Mouse (Mus musculus): ENCODE data around the gene Kxd1. TPM values are rescaled to one million over a fixed set of nuclear protein-coding genes. Genes with fewer than 3 reads are reported as not detected.

The Kxd1 gene
- polyA plus RNA-seq (2014; fragmentation: Nextera tagmentation; extraction: Ambion mirVana): 48.3 and 52.6 TPM in 2 replicates

DNA sequence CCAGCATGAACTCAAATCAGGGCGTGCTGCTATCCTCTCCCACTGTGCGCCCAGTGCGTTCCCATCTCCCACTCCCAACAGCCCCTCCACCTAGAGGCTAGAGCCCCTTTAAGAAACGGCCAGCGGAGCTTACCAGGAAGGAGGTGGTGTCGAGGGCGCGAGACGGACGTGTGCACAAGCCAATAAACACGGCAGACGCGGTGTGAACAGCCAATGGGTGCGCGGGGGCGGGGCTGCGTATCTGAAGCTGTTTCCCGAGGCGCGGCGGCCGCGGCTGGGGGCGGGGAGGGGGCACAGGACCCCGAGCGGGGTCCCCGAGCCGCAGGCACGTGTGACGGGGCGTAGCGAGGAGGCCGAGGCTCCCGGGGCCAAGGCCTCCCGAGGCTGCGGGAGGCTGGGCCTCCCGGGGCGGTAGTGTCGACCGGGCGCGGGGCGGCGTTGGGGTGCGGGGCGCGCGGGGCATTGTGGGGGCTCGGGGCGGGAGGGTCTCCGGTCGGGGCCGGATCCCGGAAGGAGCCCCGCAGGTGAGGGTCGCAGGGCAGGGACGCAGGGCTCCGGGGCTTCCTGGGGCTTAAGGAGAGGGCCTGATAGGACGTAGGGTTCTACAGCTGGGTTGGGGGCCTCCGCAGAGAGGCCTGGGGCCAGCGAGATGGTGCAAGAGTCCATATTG, at the start of gene Kxd1, which contains the start of gene Fkbp8:
Gene Kxd1, minus strand, starts transcription at position 445 of the 670 bp plus-strand sequence.
Gene Fkbp8, plus strand, starts transcription at position 213 of the 670 bp plus-strand sequence.
- 0% methylated on average over 33 of the region's 61 CpGs for WGBS
- Histone ChIP-seq H3K4me2 (replicated peaks; ENCODE audit: low read depth, low read length) (peak within 1 kb of the TSS; percentile 84), H3K9me3 (ENCODE audit: control insufficient read depth, low read length) (no peaks in the 10 kb centered on the region), H3K36me3 (ENCODE audit: control insufficient read depth, insufficient read depth, low read length) (peaks cover 9% of the 10 kb centered on the region; the same call in 1 of the 2 replicates), H3K4me3 (ENCODE audit: low read depth, low read length) (peak within 1 kb of the TSS; percentile 67), H3K27ac (ENCODE audit: low read depth, low read length) (peak within 1 kb of the TSS; percentile 74), H3K9ac (ENCODE audit: low read depth, low read length) (peak within 1 kb of the TSS; percentile 84), H3K27me3 (ENCODE audit: control insufficient read depth, insufficient read depth, low read length) (no peaks in the 10 kb centered on the region), H3K4me1 (replicated peaks; ENCODE audit: control insufficient read depth, insufficient read depth, low read length) (peaks cover 5% of the 10 kb centered on the region; the same call in 1 of the 2 replicates)
- DNase-seq (ENCODE audit: low spot score) (peak; percentile 99), ATAC-seq (ENCODE audit: low FRiP score) (peak; percentile 94)

DNA sequence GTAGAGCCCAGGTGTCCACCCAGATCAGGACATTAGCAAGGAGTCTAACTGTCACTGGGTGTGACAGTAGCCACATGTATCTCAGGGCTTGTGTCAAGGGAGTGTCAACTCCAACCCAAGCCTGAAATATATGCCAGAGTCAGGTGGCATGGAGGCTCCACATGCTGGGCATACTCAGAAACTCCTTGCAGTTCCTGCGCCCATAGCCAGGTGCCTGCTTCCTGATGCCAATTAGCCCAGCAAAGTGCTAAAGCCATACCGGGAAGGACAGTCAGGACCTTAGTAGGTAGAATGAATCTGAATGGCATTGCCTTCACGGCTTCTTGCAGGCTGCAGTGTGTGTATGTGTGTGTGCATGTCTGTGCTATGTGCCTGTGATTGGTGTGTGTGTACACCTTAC, 49.5 kb upstream of the Kxd1 start:
- H3K36me3 ChIP-seq (ENCODE audit: control insufficient read depth, insufficient read depth, low read length): peaks cover 9% of the 10 kb centered on the region; the same call in 1 of the 2 replicates
- 96% methylated on average over 3 of the region's 3 CpGs for WGBS
- no peak for ATAC-seq (ENCODE audit: low FRiP score)

DNA sequence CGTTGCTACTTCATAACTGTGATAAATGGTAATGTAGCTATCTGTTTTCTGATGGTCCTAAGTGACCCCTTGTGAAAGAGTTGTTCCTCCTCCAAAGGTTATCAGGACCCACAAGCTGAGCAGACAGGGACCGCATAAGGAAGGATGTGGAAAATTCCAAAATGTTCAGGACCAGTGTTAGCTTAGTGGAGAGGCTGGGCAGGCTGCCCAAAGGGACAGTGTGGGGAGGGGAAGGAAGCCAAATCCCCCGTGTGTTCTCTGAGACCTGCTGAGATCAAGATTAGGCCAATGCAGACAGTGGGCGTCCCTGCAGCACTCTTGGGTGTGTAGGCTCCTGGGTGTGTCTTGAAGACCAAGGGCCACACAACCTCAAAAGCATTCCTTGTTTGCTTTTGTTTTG, 47.2 kb upstream of the Kxd1 start:
- no peak overlapping the region for H3K4me3 ChIP-seq (ENCODE audit: low read depth, low read length)
- DNase-seq (ENCODE audit: low spot score): no peak
- no peak overlapping the region for H3K27ac ChIP-seq (ENCODE audit: low read depth, low read length)
- no peaks in the 10 kb centered on the region for H3K4me1 ChIP-seq (replicated peaks; ENCODE audit: control insufficient read depth, insufficient read depth, low read length)
- 0 out of 2 replicates have a peak, but pooled peaks cover 4% of the 10 kb centered on the region for H3K36me3 ChIP-seq (ENCODE audit: control insufficient read depth, insufficient read depth, low read length)
- no peaks in the 10 kb centered on the region for H3K9me3 ChIP-seq (ENCODE audit: control insufficient read depth, low read length)
- H3K27me3 ChIP-seq (ENCODE audit: control insufficient read depth, insufficient read depth, low read length): no peaks in the 10 kb centered on the region
- WGBS: 93% methylated on average over 4 of the region's 4 CpGs
- ATAC-seq (ENCODE audit: low FRiP score): no peak
- H3K4me2 ChIP-seq (replicated peaks; ENCODE audit: low read depth, low read length): no peak overlapping the region
- H3K9ac ChIP-seq (ENCODE audit: low read depth, low read length): no peak overlapping the region

More for the DNA sequence above, 49.5 kb upstream of the Kxd1 start:
- Histone ChIP-seq H3K9me3 (ENCODE audit: control insufficient read depth, low read length) (no peaks in the 10 kb centered on the region), H3K9ac (ENCODE audit: low read depth, low read length) (no peak overlapping the region), H3K4me1 (replicated peaks; ENCODE audit: control insufficient read depth, insufficient read depth, low read length) (no peaks in the 10 kb centered on the region), H3K27ac (ENCODE audit: low read depth, low read length) (no peak overlapping the region), H3K4me2 (replicated peaks; ENCODE audit: low read depth, low read length) (no peak overlapping the region), H3K27me3 (ENCODE audit: control insufficient read depth, insufficient read depth, low read length) (no peaks in the 10 kb centered on the region), H3K4me3 (ENCODE audit: low read depth, low read length) (no peak overlapping the region)
- no peak for DNase-seq (ENCODE audit: low spot score)

DNA sequence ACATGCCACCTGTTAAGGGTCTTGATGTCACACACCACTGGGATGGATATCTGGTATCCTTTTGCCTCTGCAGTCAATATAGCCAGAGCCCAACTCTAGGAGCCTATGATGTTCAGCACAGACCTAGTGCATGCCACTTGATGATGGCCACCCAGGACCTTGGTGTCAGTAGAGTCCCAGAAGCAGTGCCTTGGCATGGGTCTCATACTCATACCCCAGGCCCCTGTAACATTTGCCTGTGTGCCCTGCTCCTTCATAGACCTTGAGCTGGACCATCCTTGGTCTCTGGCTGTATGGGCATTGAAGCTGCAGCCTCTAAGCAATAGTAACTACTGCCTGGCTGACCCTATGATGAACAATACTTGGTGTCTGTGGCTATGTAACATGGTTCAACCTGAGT, 46.5 kb upstream of the Kxd1 start:
- Histone ChIP-seq H3K27ac (ENCODE audit: low read depth, low read length) (no peak overlapping the region), H3K4me3 (ENCODE audit: low read depth, low read length) (no peak overlapping the region), H3K36me3 (ENCODE audit: control insufficient read depth, insufficient read depth, low read length) (0 out of 2 replicates have a peak, but pooled peaks cover 4% of the 10 kb centered on the region), H3K9me3 (ENCODE audit: control insufficient read depth, low read length) (no peaks in the 10 kb centered on the region), H3K4me1 (replicated peaks; ENCODE audit: control insufficient read depth, insufficient read depth, low read length) (no peaks in the 10 kb centered on the region), H3K9ac (ENCODE audit: low read depth, low read length) (no peak overlapping the region), H3K27me3 (ENCODE audit: control insufficient read depth, insufficient read depth, low read length) (no peaks in the 10 kb centered on the region), H3K4me2 (replicated peaks; ENCODE audit: low read depth, low read length) (no peak overlapping the region)
- DNase-seq (ENCODE audit: low spot score) (no peak), ATAC-seq (ENCODE audit: low FRiP score) (no peak)

DNA sequence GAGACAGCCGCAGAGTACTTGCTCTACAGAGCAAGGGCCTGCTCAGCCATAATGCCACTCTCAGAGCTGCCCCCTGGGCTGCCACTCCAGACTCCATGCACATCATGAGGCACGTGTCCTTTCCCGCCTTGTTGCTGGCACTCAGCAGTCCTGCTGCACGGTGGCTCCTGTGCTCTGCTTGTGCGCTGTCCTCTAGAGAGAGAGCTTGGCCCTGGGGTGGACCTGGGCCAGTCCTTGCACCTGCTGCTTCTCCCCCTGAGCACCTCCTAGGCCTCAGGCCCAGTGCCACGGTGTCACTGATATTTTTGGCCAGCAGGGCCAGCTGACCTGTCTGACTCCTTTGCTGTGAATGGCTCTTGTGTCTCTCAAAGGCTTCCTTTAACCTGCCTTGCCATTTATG, 43.2 kb upstream of the Kxd1 start:
- Histone ChIP-seq H3K4me1 (replicated peaks; ENCODE audit: control insufficient read depth, insufficient read depth, low read length) (no peaks in the 10 kb centered on the region), H3K9me3 (ENCODE audit: control insufficient read depth, low read length) (no peaks in the 10 kb centered on the region), H3K4me3 (ENCODE audit: low read depth, low read length) (no peak overlapping the region), H3K27ac (ENCODE audit: low read depth, low read length) (no peak overlapping the region), H3K9ac (ENCODE audit: low read depth, low read length) (no peak overlapping the region), H3K36me3 (ENCODE audit: control insufficient read depth, insufficient read depth, low read length) (0 out of 2 replicates have a peak, but pooled peaks cover 4% of the 10 kb centered on the region), H3K27me3 (ENCODE audit: control insufficient read depth, insufficient read depth, low read length) (no peaks in the 10 kb centered on the region), H3K4me2 (replicated peaks; ENCODE audit: low read depth, low read length) (no peak overlapping the region)
- 84% methylated on average over 6 of the region's 6 CpGs for WGBS
- ATAC-seq (ENCODE audit: low FRiP score) (no peak), DNase-seq (ENCODE audit: low spot score) (no peak)

DNA sequence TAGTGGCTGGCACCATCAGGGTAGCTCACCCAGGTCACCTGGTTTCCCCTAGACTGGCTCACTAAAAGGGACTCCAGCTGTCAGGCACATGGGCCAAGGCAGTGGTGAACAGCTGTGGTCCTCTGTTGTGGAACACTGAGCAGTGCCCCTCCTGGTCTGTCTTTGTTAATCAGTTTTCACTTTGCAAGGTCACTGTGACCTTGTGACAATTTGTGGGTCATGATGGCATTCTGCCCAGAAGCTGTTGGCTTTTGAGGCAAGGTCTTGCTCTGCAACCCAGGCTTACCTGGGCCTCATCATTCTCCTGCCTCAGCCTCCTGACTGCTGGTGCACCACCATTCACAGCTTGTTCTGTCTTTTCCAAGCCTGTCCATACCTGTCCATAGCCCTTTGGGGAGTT, 42.6 kb upstream of the Kxd1 start:
- Histone ChIP-seq H3K9me3 (ENCODE audit: control insufficient read depth, low read length) (no peaks in the 10 kb centered on the region), H3K9ac (ENCODE audit: low read depth, low read length) (no peak overlapping the region), H3K4me1 (replicated peaks; ENCODE audit: control insufficient read depth, insufficient read depth, low read length) (no peaks in the 10 kb centered on the region), H3K27ac (ENCODE audit: low read depth, low read length) (no peak overlapping the region), H3K4me2 (replicated peaks; ENCODE audit: low read depth, low read length) (no peak overlapping the region), H3K27me3 (ENCODE audit: control insufficient read depth, insufficient read depth, low read length) (no peaks in the 10 kb centered on the region), H3K36me3 (ENCODE audit: control insufficient read depth, insufficient read depth, low read length) (0 out of 2 replicates have a peak, but pooled peaks cover 4% of the 10 kb centered on the region), H3K4me3 (ENCODE audit: low read depth, low read length) (no peak overlapping the region)
- no peak for DNase-seq (ENCODE audit: low spot score)
- no peak for ATAC-seq (ENCODE audit: low FRiP score)

DNA sequence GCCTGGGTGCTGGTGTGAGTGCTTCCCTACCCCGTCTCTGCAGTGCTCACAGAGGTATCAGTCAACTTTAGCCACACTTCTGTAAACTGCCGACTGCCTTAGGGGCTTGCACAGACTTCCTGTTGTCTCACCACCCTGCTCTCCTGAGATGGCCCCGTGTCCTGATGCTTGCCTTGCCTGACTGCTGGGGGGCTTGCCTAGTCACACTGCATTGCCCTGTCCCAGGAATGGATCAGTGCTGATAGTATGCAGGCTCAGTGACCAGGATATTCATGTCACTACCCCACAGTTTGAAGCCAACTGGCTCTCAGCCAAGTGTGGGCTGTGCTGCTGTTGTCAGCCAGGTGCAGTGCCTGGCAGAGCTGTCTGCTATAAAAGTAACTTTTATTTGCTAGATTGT, 37.8 kb upstream of the Kxd1 start:
- DNase-seq (ENCODE audit: low spot score): no peak
- Histone ChIP-seq H3K9me3 (ENCODE audit: control insufficient read depth, low read length) (no peaks in the 10 kb centered on the region), H3K4me2 (replicated peaks; ENCODE audit: low read depth, low read length) (no peak overlapping the region), H3K4me1 (replicated peaks; ENCODE audit: control insufficient read depth, insufficient read depth, low read length) (no peaks in the 10 kb centered on the region), H3K27me3 (ENCODE audit: control insufficient read depth, insufficient read depth, low read length) (no peaks in the 10 kb centered on the region), H3K27ac (ENCODE audit: low read depth, low read length) (no peak overlapping the region), H3K9ac (ENCODE audit: low read depth, low read length) (no peak overlapping the region), H3K4me3 (ENCODE audit: low read depth, low read length) (no peak overlapping the region), H3K36me3 (ENCODE audit: control insufficient read depth, insufficient read depth, low read length) (no peaks in the 10 kb centered on the region)
- no peak for ATAC-seq (ENCODE audit: low FRiP score)
- 77% methylated on average over 3 of the region's 3 CpGs for WGBS

DNA sequence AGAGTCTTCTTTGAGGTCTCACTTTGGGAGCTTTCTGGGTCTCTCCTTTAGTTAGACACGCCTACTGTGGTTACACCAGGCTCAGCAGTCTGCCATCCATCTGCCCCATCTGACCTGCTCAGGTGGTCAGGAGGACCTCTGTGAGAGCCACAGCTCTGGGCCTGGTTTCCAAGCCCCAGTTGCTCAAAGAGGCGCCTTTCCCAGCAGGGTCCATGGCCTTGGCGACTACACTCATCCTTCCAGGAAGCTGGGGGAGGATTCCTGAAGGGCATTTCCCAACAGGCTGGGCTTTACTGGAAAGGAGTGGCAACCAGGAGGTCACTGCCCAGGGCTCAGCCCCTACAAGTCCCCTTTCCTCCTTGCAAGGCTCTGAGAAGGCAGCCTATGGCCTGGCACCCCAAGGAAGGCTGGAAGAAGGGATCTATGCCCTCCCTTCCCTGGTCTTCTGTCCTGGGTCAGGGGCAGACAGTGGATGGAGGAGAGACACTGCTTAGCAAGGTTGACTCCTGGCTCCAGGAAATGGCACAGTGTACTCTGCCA, 37.0 kb upstream of the Kxd1 start:
- Histone ChIP-seq H3K27me3 (ENCODE audit: control insufficient read depth, insufficient read depth, low read length) (no peaks in the 10 kb centered on the region), H3K9me3 (ENCODE audit: control insufficient read depth, low read length) (no peaks in the 10 kb centered on the region), H3K9ac (ENCODE audit: low read depth, low read length) (no peak overlapping the region), H3K27ac (ENCODE audit: low read depth, low read length) (no peak overlapping the region), H3K4me3 (ENCODE audit: low read depth, low read length) (no peak overlapping the region), H3K36me3 (ENCODE audit: control insufficient read depth, insufficient read depth, low read length) (no peaks in the 10 kb centered on the region), H3K4me1 (replicated peaks; ENCODE audit: control insufficient read depth, insufficient read depth, low read length) (no peaks in the 10 kb centered on the region), H3K4me2 (replicated peaks; ENCODE audit: low read depth, low read length) (no peak overlapping the region)
- DNase-seq (ENCODE audit: low spot score) (no peak), ATAC-seq (ENCODE audit: low FRiP score) (no peak)
- WGBS: 79% methylated on average over 3 of the region's 3 CpGs

Measured in hindbrain, embryonic 11.5 days (tissue).